Mouse (Mus musculus): ENCODE measurements around the gene Gm28047.

DNA sequence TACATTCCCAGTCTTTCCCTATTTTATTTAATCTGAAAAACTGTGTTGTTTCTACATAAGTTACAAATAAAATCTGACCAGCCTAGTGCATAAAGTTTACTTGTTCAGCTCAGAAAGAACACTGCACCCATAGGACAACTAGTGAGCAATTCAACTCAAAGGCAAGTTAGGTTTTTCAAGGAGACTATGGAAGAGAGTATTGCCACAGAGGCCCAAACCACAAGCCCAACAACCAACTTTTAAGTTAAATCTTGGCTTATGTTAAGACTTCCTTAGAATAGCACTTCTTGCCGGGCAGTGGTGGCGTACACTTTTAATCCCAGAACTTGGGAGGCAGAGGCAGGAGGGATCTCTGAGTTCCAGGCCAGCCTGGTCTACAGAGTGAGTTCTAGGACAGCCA is 8.7 kb downstream of the Gm28047 start:
- TF ChIP-seq CTCF (IDR thresholded peaks at IDR 0.05; ENCODE audit: control insufficient read depth, insufficient read depth, insufficient read length) (no peak), USF1 (IDR thresholded peaks at IDR 0.05; ENCODE audit: low read depth) (no peak)
